Mouse (Mus musculus) liver, embryonic 12.5 days (tissue): ENCODE results near the gene Spsb2. TPM values are rescaled to one million over a fixed set of nuclear protein-coding genes. Genes with fewer than 3 reads are reported as not detected.
A peak's percentile ranks its signal among the peaks of the same experiment; 100 is the strongest.
"Not testable (repeated sequence)": the region's sequence is repeated elsewhere in the genome, so short reads cannot be mapped to it uniquely, and the experiment has no call there.

ENCODE experiments used
- ATAC-seq: fragments of 200-750 bp; cut with Nextera tagmentation; 2 replicates; pipeline ENCODE4 v1.8.0; 2017; ENCODE audit warnings: moderate number of reproducible peaks, mild to moderate bottlenecking, moderate library complexity
- H3K27ac ChIP-seq: fragments of 300-500 bp; sonication (generic); 2 replicates; pipeline ENCODE4 v1.5.1; 2016; ENCODE audit warnings: mild to moderate bottlenecking
- H3K27me3 ChIP-seq: fragments of 300-500 bp; sonication (generic); replicated peaks from 2 replicates; pipeline ENCODE4 v1.6.1; 2016; ENCODE audit warnings: mild to moderate bottlenecking, moderate library complexity
- H3K36me3 ChIP-seq: fragments of 300-500 bp; sonication (generic); 2 replicates; pipeline ENCODE4 v1.6.1; 2016; ENCODE audit warnings: mild to moderate bottlenecking, moderate library complexity
- H3K4me1 ChIP-seq: fragments of 300-500 bp; sonication (generic); 2 replicates; pipeline ENCODE4 v1.6.1; 2016
- H3K4me2 ChIP-seq: fragments of 300-500 bp; sonication (generic); 2 replicates; pipeline ENCODE4 v1.6.1; 2016; ENCODE audit warnings: mild to moderate bottlenecking, moderate library complexity
- H3K4me3 ChIP-seq: fragments of 300-500 bp; sonication (generic); 2 replicates; pipeline ENCODE4 v1.5.1; 2016; ENCODE audit warnings: mild to moderate bottlenecking, moderate library complexity
- H3K9ac ChIP-seq: fragments of 300-500 bp; sonication (generic); 2 replicates; pipeline ENCODE4 v1.6.1; 2016; ENCODE audit warnings: mild to moderate bottlenecking, moderate library complexity
- H3K9me3 ChIP-seq: fragments of 300-500 bp; sonication (generic); replicated peaks from 2 replicates; pipeline ENCODE4 v1.6.1; 2016; ENCODE audit warnings: mild to moderate bottlenecking, moderate library complexity
- WGBS: fragments of 180-500 bp; shearing (Covaris S2); methylation state at CpG from one replicate; pipeline ENCODE4 v1.1.7; 2016; ENCODE audit not compliant: insufficient replicate concordance; 5-methylcytosine and 5-hydroxymethylcytosine counted together
- polyA plus RNA-seq: library from polyadenylated mRNA; unstranded; fragments of >200 nt; fragmentation: Nextera tagmentation; extraction: Ambion mirVana; gene quantifications from 2 replicates; pipeline ENCODE4 v1.2.1, GENCODE M21; 2016

Spsb2 gene
- polyA plus RNA-seq, 1 experiment from 2014 or later: 9.9 TPM

DNA sequence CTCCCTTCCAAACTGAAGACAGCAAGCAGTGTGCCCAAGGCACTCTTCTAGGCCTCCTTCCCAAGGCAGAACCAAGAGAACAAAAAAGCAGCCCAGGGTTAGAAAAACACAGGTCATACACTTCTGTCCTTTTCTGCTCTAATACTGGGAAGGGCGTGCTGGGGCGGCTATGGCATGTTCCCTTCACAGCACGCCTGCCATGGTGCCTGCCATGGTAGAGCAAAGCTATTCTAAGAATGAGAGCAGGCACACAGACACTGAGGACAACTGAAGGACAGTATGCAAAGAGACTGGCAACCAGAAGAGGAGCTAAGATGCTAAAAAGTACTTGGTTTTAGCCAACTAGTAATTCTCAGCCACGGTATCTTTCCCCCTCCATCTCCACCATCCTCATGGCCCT lies 13.6 kb downstream of the Spsb2 start:
- H3K36me3 ChIP-seq: peaks cover 100% of the 10 kb centered on the region
- 92% methylated on average over 4 of the region's 4 CpGs for WGBS
- no peak overlapping the region for H3K4me2 ChIP-seq
- H3K9ac ChIP-seq: no peak overlapping the region
- H3K27ac ChIP-seq: no peak overlapping the region
- H3K4me1 ChIP-seq: 0 out of 2 replicates have a peak, but pooled peaks cover 4% of the 10 kb centered on the region
- no peaks in the 10 kb centered on the region for H3K9me3 ChIP-seq
- no peaks in the 10 kb centered on the region for H3K27me3 ChIP-seq
- ATAC-seq: no peak
- no peak overlapping the region for H3K4me3 ChIP-seq

DNA sequence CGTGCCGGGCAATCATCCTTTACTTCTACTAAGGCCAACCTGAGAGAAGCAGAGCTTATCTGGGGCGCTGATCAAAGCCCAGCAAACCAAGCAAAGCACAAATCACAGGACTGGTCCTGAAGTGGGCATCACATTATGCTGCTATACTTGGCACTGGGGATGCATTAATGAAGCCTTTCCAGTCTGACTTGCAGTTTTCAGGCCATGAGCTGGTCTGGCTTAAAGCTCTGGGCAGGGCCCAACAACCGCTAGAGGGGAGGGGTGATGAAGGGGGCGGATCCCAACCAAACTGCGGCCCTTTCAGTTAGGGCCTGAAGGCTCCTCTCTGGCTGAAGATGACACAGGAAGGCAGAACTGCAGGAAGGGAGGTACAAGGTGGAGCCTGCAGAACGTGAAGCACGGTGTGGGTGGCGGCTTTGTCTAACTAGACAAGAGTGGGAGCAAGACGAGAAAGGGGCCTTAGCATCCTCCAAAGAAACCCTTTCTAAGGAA lies 19.7 kb downstream of the Spsb2 start:
- Histone ChIP-seq H3K9me3 (no peaks in the 10 kb centered on the region), H3K4me1 (peaks cover 42% of the 10 kb centered on the region), H3K9ac (peak overlapping the region; percentile 65), H3K27ac (peak overlapping the region; percentile 73), H3K27me3 (no peaks in the 10 kb centered on the region), H3K36me3 (peaks cover 65% of the 10 kb centered on the region), H3K4me2 (peak overlapping the region; percentile 95), H3K4me3 (peak overlapping the region; percentile 86)
- 16% methylated on average over 10 of the region's 10 CpGs for WGBS
- no peak for ATAC-seq

DNA sequence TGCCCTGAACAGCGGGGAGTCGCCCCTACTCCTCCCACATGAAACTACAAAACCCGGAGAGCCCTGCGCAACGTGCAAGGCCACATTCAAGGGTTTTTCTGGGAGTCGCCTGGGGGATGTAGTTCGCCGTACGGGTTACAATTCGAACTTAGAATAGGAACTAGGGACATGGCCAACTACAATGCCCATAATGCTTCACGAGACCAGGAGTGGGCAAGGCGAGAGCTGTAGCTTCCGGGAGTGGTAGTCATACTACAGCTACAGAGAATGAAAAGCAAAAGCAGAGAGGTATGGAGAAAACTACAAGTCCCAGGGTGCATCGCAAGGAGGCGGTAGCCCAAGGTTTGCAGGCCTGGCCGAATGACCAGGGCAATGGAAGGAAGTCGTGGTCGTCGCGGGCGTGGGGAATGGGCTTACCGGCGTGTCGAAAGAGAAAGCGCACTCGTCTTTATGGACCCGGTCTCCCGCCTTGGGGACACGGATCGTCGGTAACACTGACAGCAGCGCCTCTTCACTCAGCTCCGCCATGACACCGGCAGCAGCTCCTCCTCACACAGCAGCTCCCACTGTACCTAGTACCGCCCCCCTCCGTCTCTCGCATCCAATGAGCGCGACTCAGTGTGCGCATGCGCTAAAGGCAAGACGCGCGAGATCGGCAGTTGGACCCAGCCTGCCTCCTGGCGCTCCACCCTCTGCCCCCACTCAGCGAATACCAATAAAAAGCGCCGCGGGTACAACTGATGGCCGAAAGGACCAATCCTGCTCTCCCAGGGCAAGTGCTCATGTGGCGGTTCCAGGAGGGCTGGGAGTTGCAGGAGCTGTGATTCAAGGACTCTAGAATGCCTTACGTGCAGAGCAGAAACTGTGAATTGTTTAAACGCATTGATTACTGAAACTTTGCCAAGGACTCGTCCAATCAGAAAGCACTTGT lies 20.7 kb downstream of the Spsb2 start, which contains the start of the genes Usp5 and Cdca3:
Gene Usp5 (minus strand): TSS at position 617 of the 931 bp plus-strand sequence.
Gene Cdca3 (plus strand): TSS at position 680 of the 931 bp plus-strand sequence.
- H3K36me3 ChIP-seq: peaks cover 65% of the 10 kb centered on the region
- no peaks in the 10 kb centered on the region for H3K9me3 ChIP-seq
- H3K4me3 ChIP-seq: peak within 1 kb of the TSS; percentile 86
- no peaks in the 10 kb centered on the region for H3K27me3 ChIP-seq
- H3K4me1 ChIP-seq: peaks cover 43% of the 10 kb centered on the region
- H3K9ac ChIP-seq: peak within 1 kb of the TSS; percentile 88
- ATAC-seq: peak; percentile 90
- WGBS: under 1% methylated on average over 55 of the region's 55 CpGs
- peak within 1 kb of the TSS; percentile 92 for H3K27ac ChIP-seq
- peak within 1 kb of the TSS; percentile 95 for H3K4me2 ChIP-seq

DNA sequence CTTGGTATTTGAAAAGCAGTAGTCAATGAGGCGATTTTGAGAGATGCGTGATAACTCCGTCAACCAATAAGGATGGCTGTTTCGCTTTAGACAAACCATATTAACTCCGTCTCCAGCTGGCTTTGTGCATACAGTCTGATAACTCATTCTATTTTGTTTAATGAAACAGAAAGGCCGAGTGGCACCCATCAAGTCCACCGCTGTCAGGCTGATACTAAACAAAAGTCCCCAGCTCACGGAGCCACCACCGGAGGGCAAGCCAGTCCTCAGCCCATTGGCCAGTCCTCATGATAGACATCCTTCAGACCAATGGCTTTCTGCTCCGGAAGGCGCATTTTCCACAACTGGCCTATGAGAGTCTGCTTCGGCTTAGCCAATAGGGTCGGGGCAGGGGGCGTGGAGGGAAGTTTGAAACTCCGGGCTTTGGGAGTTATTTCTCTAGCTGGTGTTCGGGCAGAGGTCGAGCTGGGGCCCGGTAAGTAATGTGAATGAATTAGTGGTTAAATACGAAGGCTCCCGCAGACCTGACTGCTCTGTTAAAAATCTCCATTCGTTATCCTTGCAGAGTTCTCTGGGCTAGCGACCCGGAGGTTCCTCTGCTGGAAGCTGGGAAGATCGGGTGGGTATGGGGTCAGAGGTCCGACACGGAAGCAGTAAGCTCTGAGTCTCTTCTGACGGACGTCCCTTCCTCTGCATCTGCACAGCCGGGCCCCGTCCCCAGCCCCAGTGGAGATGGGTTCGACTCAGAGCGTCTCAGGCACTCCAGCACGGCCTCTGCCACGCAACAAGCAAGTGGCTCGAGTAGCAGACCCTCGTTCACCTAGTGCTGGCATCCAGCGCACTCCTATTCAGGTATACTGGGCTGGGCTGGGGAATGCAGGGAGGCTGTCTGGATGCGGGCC lies 21.6 kb downstream of the Spsb2 start:
- H3K4me1 ChIP-seq: peaks cover 43% of the 10 kb centered on the region
- H3K27me3 ChIP-seq: no peaks in the 10 kb centered on the region
- H3K36me3 ChIP-seq: peaks cover 65% of the 10 kb centered on the region
- H3K4me3 ChIP-seq: peak overlapping the region; percentile 86
- under 1% methylated on average over 38 of the region's 38 CpGs for WGBS
- peak overlapping the region; percentile 83 for H3K4me2 ChIP-seq
- H3K9ac ChIP-seq: peak overlapping the region; percentile 88
- peak overlapping the region; percentile 92 for H3K27ac ChIP-seq
- ATAC-seq: peak; percentile 78
- H3K9me3 ChIP-seq: no peaks in the 10 kb centered on the region

DNA sequence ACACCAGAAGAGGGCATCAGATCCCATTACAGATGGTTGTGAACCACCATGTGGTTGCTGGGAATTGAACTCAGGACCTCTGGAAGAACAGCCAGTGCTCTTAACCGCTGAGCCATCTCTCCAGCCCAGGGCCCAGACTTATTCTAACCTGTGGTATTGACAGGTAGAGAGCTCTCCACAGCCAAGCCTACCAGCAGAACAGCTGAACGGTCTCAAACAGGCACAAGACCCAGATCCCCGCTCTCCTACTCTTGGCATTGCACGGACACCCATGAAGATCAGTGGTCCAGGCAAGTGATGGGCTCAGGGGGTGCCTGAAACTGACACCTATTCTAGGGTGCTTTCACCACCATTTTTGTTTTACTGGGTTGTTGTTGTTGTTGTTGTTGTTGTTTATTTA lies 22.7 kb downstream of the Spsb2 start:
- H3K4me2 ChIP-seq: peak overlapping the region; percentile 83
- WGBS: 89% methylated on average over 4 of the region's 4 CpGs
- not testable (repeated sequence) for H3K27ac ChIP-seq, H3K27me3 ChIP-seq, H3K9me3 ChIP-seq, ATAC-seq
- peaks cover 61% of the 10 kb centered on the region for H3K36me3 ChIP-seq
- peak overlapping the region; percentile 86 for H3K4me3 ChIP-seq
- peaks cover 42% of the 10 kb centered on the region for H3K4me1 ChIP-seq
- H3K9ac ChIP-seq: peak overlapping the region; percentile 88

DNA sequence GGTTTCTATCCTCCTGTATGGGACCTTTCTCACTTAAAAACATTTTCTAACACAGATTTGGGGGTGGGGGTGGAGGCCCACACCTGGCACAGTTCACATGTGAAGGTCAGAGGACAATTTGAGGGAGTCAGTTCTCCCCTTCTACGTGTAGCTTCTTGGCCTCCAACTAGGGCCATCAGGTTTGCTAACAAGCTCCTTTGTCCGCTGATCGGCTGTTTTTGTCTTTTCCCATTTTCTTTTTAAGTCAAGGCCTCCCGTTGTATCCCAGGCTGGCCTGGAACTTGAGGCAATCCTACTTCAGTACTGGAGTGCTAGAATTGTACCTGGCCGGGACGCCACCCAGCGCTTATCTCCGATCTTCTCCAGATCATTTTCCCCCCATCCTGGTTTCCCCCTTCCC lies 23.2 kb downstream of the Spsb2 start:
- Histone ChIP-seq H3K27ac (no peak overlapping the region), H3K4me1 (peaks cover 46% of the 10 kb centered on the region), H3K36me3 (peaks cover 56% of the 10 kb centered on the region), H3K9ac (peak overlapping the region; percentile 88), H3K9me3 (no peaks in the 10 kb centered on the region), H3K4me2 (peak overlapping the region; percentile 83), H3K27me3 (no peaks in the 10 kb centered on the region), H3K4me3 (peak overlapping the region; percentile 86)
- WGBS: 94% methylated on average over 8 of the region's 8 CpGs
- no peak for ATAC-seq

DNA sequence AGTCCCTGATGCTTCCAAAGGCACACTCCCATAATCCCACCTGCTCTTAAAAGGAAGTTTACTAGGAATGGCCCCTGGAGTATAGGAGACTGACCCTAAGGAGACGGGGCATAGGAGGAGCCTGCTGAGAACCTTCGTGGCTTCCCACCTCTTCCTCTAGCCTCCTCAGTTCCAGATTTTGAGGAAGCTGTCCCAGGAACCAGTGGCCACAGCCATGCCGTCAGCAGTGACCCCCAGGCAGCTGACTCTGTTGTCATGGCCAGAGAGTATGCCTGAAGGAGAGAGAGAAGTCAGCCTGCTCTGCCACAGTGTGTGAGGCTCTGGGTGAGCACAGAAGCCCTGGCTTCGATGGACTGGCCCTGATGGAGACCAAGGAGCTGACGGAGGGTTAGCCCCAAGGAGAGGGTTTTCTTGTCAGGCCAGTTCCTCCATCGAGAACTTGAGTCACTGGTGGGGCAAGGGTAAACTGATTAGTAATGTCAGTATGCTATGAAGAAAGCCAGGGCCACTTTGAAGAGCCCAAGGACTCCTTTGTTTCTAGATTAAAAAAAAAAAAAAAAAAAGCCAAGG lies 26.1 kb downstream of the Spsb2 start:
- no peak overlapping the region for H3K4me2 ChIP-seq
- ATAC-seq: no peak
- 75% methylated on average over 6 of the region's 6 CpGs for WGBS
- H3K9me3 ChIP-seq: no peaks in the 10 kb centered on the region
- peaks cover 46% of the 10 kb centered on the region for H3K36me3 ChIP-seq
- no peak overlapping the region for H3K9ac ChIP-seq
- peaks cover 7% of the 10 kb centered on the region for H3K27me3 ChIP-seq
- peaks cover 31% of the 10 kb centered on the region for H3K4me1 ChIP-seq
- no peak overlapping the region for H3K4me3 ChIP-seq
- no peak overlapping the region for H3K27ac ChIP-seq

DNA sequence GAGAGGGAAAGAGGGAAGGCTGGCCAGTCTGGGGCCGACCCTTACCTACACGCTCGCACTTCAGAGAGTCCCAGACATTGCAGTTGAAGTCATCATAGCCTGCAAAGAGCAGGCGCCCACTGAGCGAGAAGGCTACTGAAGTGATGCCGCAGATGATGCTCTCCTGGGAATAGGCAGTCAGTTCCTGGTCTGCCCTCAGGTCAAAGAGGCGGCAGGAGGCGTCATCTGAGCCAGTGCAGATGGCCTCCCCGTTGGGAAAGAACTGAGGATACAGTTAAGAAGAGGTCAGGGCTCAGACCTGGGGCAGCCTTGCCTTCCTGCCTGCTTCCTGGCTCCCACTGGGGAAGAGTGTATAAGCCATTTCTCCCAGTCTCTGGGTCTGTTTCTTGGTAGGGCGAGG lies 27.1 kb downstream of the Spsb2 start:
- no peak overlapping the region for H3K27ac ChIP-seq
- WGBS: 78% methylated on average over 10 of the region's 10 CpGs
- no peaks in the 10 kb centered on the region for H3K9me3 ChIP-seq
- peaks cover 40% of the 10 kb centered on the region for H3K4me1 ChIP-seq
- peaks cover 46% of the 10 kb centered on the region for H3K36me3 ChIP-seq
- H3K27me3 ChIP-seq: peaks cover 15% of the 10 kb centered on the region
- H3K4me3 ChIP-seq: no peak overlapping the region
- no peak overlapping the region for H3K4me2 ChIP-seq
- no peak overlapping the region for H3K9ac ChIP-seq
- ATAC-seq: no peak

DNA sequence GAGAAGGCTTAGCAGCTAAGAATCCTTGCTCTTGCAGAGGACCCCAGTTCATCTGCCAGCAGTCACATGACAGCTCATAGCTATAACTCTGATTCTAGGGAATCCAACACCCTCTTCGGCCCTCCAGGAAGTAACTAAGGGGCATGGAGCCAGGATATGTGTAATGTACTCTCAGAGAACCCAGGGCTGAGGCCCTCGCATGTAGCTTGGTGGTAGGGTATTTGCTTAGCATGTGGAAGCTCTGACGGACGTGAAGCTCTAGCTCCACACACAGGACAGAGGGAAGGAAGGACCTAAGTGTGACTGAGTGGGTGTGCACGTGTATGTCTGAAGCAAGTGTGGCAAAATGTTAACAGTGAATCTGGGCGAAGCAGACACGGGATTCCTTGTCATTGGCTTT lies 27.9 kb downstream of the Spsb2 start:
- H3K36me3 ChIP-seq: peaks cover 43% of the 10 kb centered on the region
- no peak overlapping the region for H3K4me3 ChIP-seq
- WGBS: 76% methylated on average over 7 of the region's 7 CpGs
- H3K9ac ChIP-seq: no peak overlapping the region
- H3K4me2 ChIP-seq: no peak overlapping the region
- no peak overlapping the region for H3K27ac ChIP-seq
- ATAC-seq: no peak
- peaks cover 37% of the 10 kb centered on the region for H3K4me1 ChIP-seq
- peaks cover 18% of the 10 kb centered on the region for H3K27me3 ChIP-seq
- no peaks in the 10 kb centered on the region for H3K9me3 ChIP-seq

DNA sequence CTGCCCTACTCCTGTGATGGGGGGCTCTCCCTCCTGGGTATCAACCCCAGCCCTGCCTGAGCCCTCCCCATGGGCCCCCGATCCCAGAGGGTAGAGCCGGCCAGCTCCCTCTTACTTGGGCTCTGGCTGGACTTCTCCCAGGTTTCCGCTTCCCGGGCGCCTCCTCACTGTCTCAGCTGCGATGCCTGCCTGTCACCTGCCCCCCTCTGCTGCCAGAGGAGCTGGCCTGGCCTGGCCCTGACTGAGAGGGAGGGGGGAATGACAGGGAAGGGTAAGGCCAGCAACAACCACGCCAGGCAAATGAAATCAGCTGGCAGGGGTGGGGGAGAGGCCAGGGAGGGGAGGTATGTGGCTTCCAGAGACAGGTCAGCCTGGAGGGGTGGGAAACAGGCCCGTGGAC lies 31.3 kb downstream of the Spsb2 start:
- WGBS: 21% methylated on average over 8 of the region's 8 CpGs
- no peak overlapping the region for H3K4me2 ChIP-seq
- no peak overlapping the region for H3K4me3 ChIP-seq
- ATAC-seq: no peak
- peaks cover 18% of the 10 kb centered on the region for H3K27me3 ChIP-seq
- H3K9ac ChIP-seq: no peak overlapping the region
- H3K27ac ChIP-seq: no peak overlapping the region
- peaks cover 18% of the 10 kb centered on the region for H3K4me1 ChIP-seq
- H3K36me3 ChIP-seq: peaks cover 9% of the 10 kb centered on the region
- no peaks in the 10 kb centered on the region for H3K9me3 ChIP-seq
